Mouse (Mus musculus) adrenal gland, postnatal 25 days (tissue): ENCODE data around the gene Angel2. TPM values are rescaled to one million over a fixed set of nuclear protein-coding genes. Genes with fewer than 3 reads are reported as not detected.
A peak's percentile ranks its signal among the peaks of the same experiment; 100 is the strongest.

Experiments used
- DNase-seq: peaks from one replicate; pipeline ENCODE4 v3.0.0; 2021; ENCODE audit warnings: mixed read lengths
- total RNA-seq: library from RNA; stranded (reverse); gene quantifications from 2 replicates; pipeline ENCODE4 v1.2.3, GENCODE M21; 2021

Angel2 gene
- total RNA-seq, 1 experiment from 2014 or later: 56.8 TPM

GRCm38 (mm10) chr1:190980470-190980869, 55.6 kb downstream of the Angel2 start:
- DNase-seq: no peak

DNA sequence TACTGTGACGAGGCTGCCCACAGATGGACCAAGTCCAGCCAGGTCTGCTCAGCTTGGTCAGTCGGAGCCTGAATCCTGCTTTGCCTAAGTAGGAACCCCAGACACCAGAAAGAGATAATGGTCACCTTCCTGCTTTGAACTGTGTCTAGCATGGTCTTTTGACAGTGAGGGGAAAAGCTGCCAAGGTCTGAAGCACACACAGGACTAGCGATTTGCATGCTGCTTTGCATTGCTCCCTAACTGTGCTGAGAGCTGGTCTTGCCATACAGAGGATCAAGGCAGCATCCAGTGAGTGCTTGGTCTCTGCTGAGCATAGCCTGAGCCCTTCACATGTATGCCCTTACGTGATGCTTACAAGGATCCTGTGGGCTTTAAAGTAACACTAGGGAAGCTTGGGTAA, 56.5 kb downstream of the Angel2 start:
- DNase-seq: no peak

DNA sequence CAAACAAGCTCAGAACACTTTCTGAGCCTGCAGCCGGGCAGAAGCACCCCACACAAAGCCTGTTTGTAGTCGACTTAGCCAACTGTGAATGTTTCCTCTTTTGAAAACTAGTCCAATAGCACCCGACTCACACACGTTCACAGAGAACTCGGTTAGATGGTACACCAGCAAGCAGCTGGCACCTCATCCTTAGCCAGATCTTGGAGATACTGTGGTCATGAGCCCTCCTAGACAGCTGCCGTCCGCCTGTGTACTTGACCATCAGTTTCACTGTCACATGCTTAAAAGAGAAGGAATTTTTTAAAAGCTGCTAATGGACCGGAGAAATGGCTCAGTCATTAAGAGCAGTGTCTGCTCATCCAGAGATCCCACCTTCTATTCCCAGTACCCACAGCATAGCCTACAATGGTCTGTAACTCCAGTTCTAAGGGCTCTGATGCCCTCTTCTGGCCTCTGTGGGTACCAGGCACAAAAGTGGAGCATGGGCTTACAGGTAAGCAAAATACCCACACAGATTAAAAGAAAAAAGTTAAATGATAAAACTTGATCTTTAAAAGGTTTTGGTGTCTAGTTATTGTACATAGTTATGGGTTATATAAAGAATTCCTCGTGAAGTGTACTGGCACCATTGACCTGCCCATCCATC, 64.6 kb downstream of the Angel2 start:
- DNase-seq: no peak

GRCm38 (mm10) chr1:190995548-190995947, 70.6 kb downstream of the Angel2 start:
- DNase-seq: peak; percentile 69

DNA sequence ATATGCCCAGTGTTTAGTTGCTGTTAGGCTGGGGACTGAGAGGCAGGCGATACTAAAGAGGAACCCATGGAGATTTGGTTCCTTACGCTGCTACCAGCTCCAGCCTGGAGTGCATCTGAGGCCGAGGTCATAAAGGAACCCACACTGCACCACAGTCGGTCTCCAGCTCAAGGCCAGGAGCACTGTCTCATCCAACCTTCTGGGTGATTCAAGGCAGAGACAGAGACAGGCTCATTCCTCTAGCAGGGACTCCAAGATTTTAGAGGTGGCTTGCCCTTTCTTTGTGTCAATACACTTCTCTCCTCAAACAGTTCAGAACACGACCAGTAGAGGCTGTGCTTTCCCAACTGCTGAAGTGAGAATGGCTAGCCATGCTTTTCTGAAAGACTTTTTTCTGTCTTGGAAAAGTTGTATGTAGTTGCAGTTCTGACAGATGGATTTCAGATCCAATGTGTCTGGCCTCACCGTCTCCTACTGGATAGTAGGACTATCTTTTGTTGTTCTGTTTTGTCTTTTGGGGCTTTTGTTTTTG, 71.5 kb downstream of the Angel2 start:
- no peak for DNase-seq

Other genes with a start within 250 kb of the Angel2 start
- gene Rps6kc1, start 13.3 kb upstream of the Angel2 start, total RNA-seq: 24.9 and 27.1 TPM in 2 replicates
- 0.48 and 0.49 TPM in 2 replicates for gene Vash2, start 54.2 kb downstream of the Angel2 start, total RNA-seq
- 14.7 and 15.0 TPM in 2 replicates for gene Flvcr1, start 101.0 kb downstream of the Angel2 start, total RNA-seq
- not detected in 2 replicates for gene Spata45, start 111.5 kb downstream of the Angel2 start, total RNA-seq
- gene Tatdn3, start 137.8 kb downstream of the Angel2 start, total RNA-seq: 18.1 and 28.4 TPM in 2 replicates
- gene Nsl1, start 137.9 kb downstream of the Angel2 start, total RNA-seq: 1.9 and 3.3 TPM in 2 replicates
- 1.7 and 3.1 TPM in 2 replicates for gene Batf3, start 172.7 kb downstream of the Angel2 start, total RNA-seq
- gene Fam71a, start 239.7 kb downstream of the Angel2 start, total RNA-seq: not detected in 2 replicates